Mouse (Mus musculus): ENCODE measurements around the gene Nup107. TPM values are rescaled to one million over a fixed set of nuclear protein-coding genes. Genes with fewer than 3 reads are reported as not detected.

Gene Nup107
- polyA plus RNA-seq, 1 experiment from 2014 or later = 55.1 TPM

GRCm38 (mm10) chr10:117757796-117758342, 34.6 kb downstream of the Nup107 start:
- Histone ChIP-seq H3K9me3 (replicated peaks; ENCODE audit: control insufficient read depth, low read length) (no peaks in the 10 kb centered on the region), H3K36me3 (ENCODE audit: control insufficient read depth, insufficient read depth) (peaks cover 75% of the 10 kb centered on the region), H3K27me3 (ENCODE audit: control insufficient read depth, insufficient read depth, low read length) (no peaks in the 10 kb centered on the region), H3K4me1 (ENCODE audit: control insufficient read depth, insufficient read depth, low read length) (no peaks in the 10 kb centered on the region), H3K4me2 (ENCODE audit: low read depth, low read length) (no peak overlapping the region), H3K9ac (ENCODE audit: low read length) (no peak overlapping the region), H3K27ac (ENCODE audit: low read length) (no peak overlapping the region), H3K4me3 (ENCODE audit: low read length) (no peak overlapping the region)
- ATAC-seq (replicated peaks; ENCODE audit: extremely low read depth, insufficient read depth, low FRiP score) = no peak
- WGBS = 93% methylated on average over 7 of the region's 7 CpGs

DNA sequence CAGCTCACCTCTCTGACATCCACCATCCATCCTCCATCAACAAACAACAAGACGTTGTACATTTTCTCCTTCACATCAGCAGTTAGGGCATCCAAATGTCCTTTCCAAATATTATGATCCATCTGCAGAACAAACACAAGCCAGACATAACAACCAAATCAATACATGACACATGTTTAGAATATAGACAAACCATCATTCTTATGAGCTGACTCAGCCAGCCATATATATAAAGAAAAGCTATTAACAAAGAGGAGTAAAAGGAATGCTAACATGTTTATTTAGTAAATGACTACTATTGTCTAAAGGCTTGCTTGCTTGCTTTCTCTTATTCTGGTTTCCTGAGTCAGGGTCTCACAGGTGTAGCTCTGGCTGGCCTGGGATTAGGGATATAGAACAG, 35.2 kb downstream of the Nup107 start:
- Histone ChIP-seq H3K27ac (ENCODE audit: low read length) (no peak overlapping the region), H3K4me3 (ENCODE audit: low read length) (no peak overlapping the region), H3K4me2 (ENCODE audit: low read depth, low read length) (no peak overlapping the region), H3K36me3 (ENCODE audit: control insufficient read depth, insufficient read depth) (peaks cover 74% of the 10 kb centered on the region), H3K4me1 (ENCODE audit: control insufficient read depth, insufficient read depth, low read length) (no peaks in the 10 kb centered on the region), H3K27me3 (ENCODE audit: control insufficient read depth, insufficient read depth, low read length) (no peaks in the 10 kb centered on the region), H3K9me3 (replicated peaks; ENCODE audit: control insufficient read depth, low read length) (no peaks in the 10 kb centered on the region), H3K9ac (ENCODE audit: low read length) (no peak overlapping the region)
- ATAC-seq (replicated peaks; ENCODE audit: extremely low read depth, insufficient read depth, low FRiP score) = no peak
- WGBS = 91% methylated on average over 1 of the region's 1 CpGs

DNA sequence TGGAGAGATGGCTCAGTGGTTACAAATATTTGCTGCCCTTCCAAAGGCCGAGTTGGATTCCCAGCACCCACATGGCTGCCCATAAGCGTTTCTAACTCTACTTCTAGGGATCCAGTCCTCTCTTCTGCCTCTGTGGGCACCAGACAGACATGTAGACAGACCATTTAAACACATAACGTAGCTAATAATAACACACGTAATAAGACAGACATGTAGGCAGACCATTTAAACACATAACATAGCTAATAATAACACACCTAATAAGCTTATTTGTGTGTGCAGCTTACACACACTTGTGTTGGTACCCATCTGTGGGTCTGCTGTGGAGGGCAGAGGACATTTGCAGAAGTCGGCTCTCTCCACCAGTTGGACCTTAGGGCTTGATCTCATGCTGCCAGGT, 35.7 kb downstream of the Nup107 start:
- ATAC-seq (replicated peaks; ENCODE audit: extremely low read depth, insufficient read depth, low FRiP score) = no peak
- no peak overlapping the region for H3K9ac ChIP-seq (ENCODE audit: low read length)
- H3K27me3 ChIP-seq (ENCODE audit: control insufficient read depth, insufficient read depth, low read length) = no peaks in the 10 kb centered on the region
- no peak overlapping the region for H3K4me2 ChIP-seq (ENCODE audit: low read depth, low read length)
- H3K27ac ChIP-seq (ENCODE audit: low read length) = no peak overlapping the region
- peaks cover 78% of the 10 kb centered on the region for H3K36me3 ChIP-seq (ENCODE audit: control insufficient read depth, insufficient read depth)
- H3K4me3 ChIP-seq (ENCODE audit: low read length) = no peak overlapping the region
- H3K9me3 ChIP-seq (replicated peaks; ENCODE audit: control insufficient read depth, low read length) = no peaks in the 10 kb centered on the region
- WGBS = 91% methylated on average over 5 of the region's 5 CpGs
- no peaks in the 10 kb centered on the region for H3K4me1 ChIP-seq (ENCODE audit: control insufficient read depth, insufficient read depth, low read length)

- H3K27ac ChIP-seq (ENCODE audit: low read length) = peak overlapping the region; percentile 30; the same call in 1 of the 2 replicates
- H3K36me3 ChIP-seq (ENCODE audit: control insufficient read depth, insufficient read depth) = peaks cover 75% of the 10 kb centered on the region
- H3K4me3 ChIP-seq (ENCODE audit: low read length) = no peak overlapping the region
- H3K9ac ChIP-seq (ENCODE audit: low read length) = no peak overlapping the region
- ATAC-seq (replicated peaks; ENCODE audit: extremely low read depth, insufficient read depth, low FRiP score) = no peak
- no peak overlapping the region for H3K4me2 ChIP-seq (ENCODE audit: low read depth, low read length)
- no peaks in the 10 kb centered on the region for H3K4me1 ChIP-seq (ENCODE audit: control insufficient read depth, insufficient read depth, low read length)
- H3K27me3 ChIP-seq (ENCODE audit: control insufficient read depth, insufficient read depth, low read length) = no peaks in the 10 kb centered on the region
- no peaks in the 10 kb centered on the region for H3K9me3 ChIP-seq (replicated peaks; ENCODE audit: control insufficient read depth, low read length)
- WGBS = 90% methylated on average over 11 of the region's 11 CpGs
Observed at GRCm38 (mm10) chr10:117755799-117756467, 36.6 kb downstream of the Nup107 start.

DNA sequence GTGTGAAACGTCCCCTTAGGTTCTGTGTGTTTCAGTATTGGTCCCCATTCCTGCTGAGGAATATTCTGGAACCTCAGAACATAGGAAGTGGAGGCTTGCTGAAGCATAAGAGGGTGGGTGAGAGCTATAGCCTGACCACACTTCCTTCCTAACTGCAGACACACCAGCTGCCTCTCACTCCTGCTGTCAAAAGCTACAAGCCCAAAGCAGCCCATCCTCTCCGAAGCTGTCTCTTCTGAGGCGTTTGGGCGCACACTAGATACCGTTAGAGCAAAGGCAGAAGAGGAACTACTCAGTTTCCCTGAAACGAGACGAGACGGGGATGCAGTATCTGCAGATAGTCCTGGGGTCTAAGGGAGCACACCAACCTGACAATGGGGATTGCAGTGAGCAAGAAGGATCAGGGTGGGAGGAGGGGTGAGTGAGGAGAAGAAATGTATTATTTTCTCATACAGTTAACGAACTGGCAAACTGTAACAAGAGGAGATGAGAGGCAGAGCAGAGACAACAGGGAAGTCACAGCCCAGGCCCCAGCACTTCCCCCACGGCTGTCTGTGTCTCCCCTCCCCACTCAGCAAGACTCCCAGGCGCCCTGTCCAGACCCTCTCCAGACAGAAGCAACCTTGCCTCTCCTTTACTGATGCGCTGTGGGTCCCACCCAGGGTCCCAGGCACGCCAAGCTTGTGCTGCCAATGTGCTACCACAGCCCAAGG, 37.3 kb downstream of the Nup107 start:
- Histone ChIP-seq H3K36me3 (ENCODE audit: control insufficient read depth, insufficient read depth) (peaks cover 73% of the 10 kb centered on the region), H3K4me2 (ENCODE audit: low read depth, low read length) (no peak overlapping the region), H3K27ac (ENCODE audit: low read length) (peak overlapping the region; percentile 30; the same call in 1 of the 2 replicates), H3K9me3 (replicated peaks; ENCODE audit: control insufficient read depth, low read length) (no peaks in the 10 kb centered on the region), H3K4me1 (ENCODE audit: control insufficient read depth, insufficient read depth, low read length) (no peaks in the 10 kb centered on the region), H3K9ac (ENCODE audit: low read length) (no peak overlapping the region), H3K27me3 (ENCODE audit: control insufficient read depth, insufficient read depth, low read length) (no peaks in the 10 kb centered on the region), H3K4me3 (ENCODE audit: low read length) (no peak overlapping the region)
- peak; percentile 45; the same call in 1 of the 2 replicates for ATAC-seq (replicated peaks; ENCODE audit: extremely low read depth, insufficient read depth, low FRiP score)
- 82% methylated on average over 13 of the region's 13 CpGs for WGBS

GRCm38 (mm10) chr10:117754609-117754940, 37.9 kb downstream of the Nup107 start:
- 94% methylated on average over 7 of the region's 7 CpGs for WGBS
- H3K9ac ChIP-seq (ENCODE audit: low read length) = no peak overlapping the region
- H3K9me3 ChIP-seq (replicated peaks; ENCODE audit: control insufficient read depth, low read length) = no peaks in the 10 kb centered on the region; the same call in 1 of the 2 replicates
- no peaks in the 10 kb centered on the region for H3K4me1 ChIP-seq (ENCODE audit: control insufficient read depth, insufficient read depth, low read length)
- no peaks in the 10 kb centered on the region for H3K27me3 ChIP-seq (ENCODE audit: control insufficient read depth, insufficient read depth, low read length)
- H3K4me2 ChIP-seq (ENCODE audit: low read depth, low read length) = no peak overlapping the region
- peak overlapping the region; percentile 16; the same call in 1 of the 2 replicates for H3K27ac ChIP-seq (ENCODE audit: low read length)
- ATAC-seq (replicated peaks; ENCODE audit: extremely low read depth, insufficient read depth, low FRiP score) = no peak
- peaks cover 73% of the 10 kb centered on the region for H3K36me3 ChIP-seq (ENCODE audit: control insufficient read depth, insufficient read depth)
- H3K4me3 ChIP-seq (ENCODE audit: low read length) = no peak overlapping the region

GRCm38 (mm10) chr10:117753711-117754608, 38.5 kb downstream of the Nup107 start:
- Histone ChIP-seq H3K36me3 (ENCODE audit: control insufficient read depth, insufficient read depth) (peaks cover 71% of the 10 kb centered on the region), H3K9ac (ENCODE audit: low read length) (no peak overlapping the region), H3K4me1 (ENCODE audit: control insufficient read depth, insufficient read depth, low read length) (no peaks in the 10 kb centered on the region), H3K27me3 (ENCODE audit: control insufficient read depth, insufficient read depth, low read length) (no peaks in the 10 kb centered on the region), H3K4me2 (ENCODE audit: low read depth, low read length) (no peak overlapping the region), H3K4me3 (ENCODE audit: low read length) (no peak overlapping the region), H3K9me3 (replicated peaks; ENCODE audit: control insufficient read depth, low read length) (no peaks in the 10 kb centered on the region; the same call in 1 of the 2 replicates), H3K27ac (ENCODE audit: low read length) (no peak overlapping the region)
- ATAC-seq (replicated peaks; ENCODE audit: extremely low read depth, insufficient read depth, low FRiP score) = no peak
- 96% methylated on average over 8 of the region's 8 CpGs for WGBS

GRCm38 (mm10) chr10:117752851-117753647, 39.5 kb downstream of the Nup107 start:
- Histone ChIP-seq H3K9ac (ENCODE audit: low read length) (no peak overlapping the region), H3K4me2 (ENCODE audit: low read depth, low read length) (no peak overlapping the region), H3K27ac (ENCODE audit: low read length) (no peak overlapping the region), H3K4me3 (ENCODE audit: low read length) (no peak overlapping the region), H3K27me3 (ENCODE audit: control insufficient read depth, insufficient read depth, low read length) (no peaks in the 10 kb centered on the region), H3K4me1 (ENCODE audit: control insufficient read depth, insufficient read depth, low read length) (no peaks in the 10 kb centered on the region), H3K36me3 (ENCODE audit: control insufficient read depth, insufficient read depth) (peaks cover 64% of the 10 kb centered on the region), H3K9me3 (replicated peaks; ENCODE audit: control insufficient read depth, low read length) (no peaks in the 10 kb centered on the region; the same call in 1 of the 2 replicates)
- no peak for ATAC-seq (replicated peaks; ENCODE audit: extremely low read depth, insufficient read depth, low FRiP score)
- 95% methylated on average over 5 of the region's 5 CpGs for WGBS

Measured in heart, embryonic 16.5 days (tissue).